Mouse (Mus musculus): ENCODE results near the gene Dleu7. TPM values are rescaled to one million over a fixed set of nuclear protein-coding genes. Genes with fewer than 3 reads are reported as not detected.

The Dleu7 gene
- total RNA-seq, 1 experiment = 0.98 TPM

GRCm38 (mm10) chr14:62298808-62299207 lies 6.0 kb upstream of the Dleu7 start:
- in situ Hi-C loops (cut with MboI; ENCODE audit: low sequenced_read_pairs in 2 of 2, unreplicated experiment in 2 of 2) = no loop called here
- Histone ChIP-seq H3K4me3 (ENCODE audit: insufficient read depth in 1 of 2, low read depth in 1 of 2, low read length in 2 of 2, poor library complexity in 1 of 2, severe bottlenecking in 1 of 2) (no peak overlapping the region), H3K36me3 (ENCODE audit: control insufficient read depth, insufficient read depth, low read length, poor library complexity, severe bottlenecking) (no peaks in the 10 kb centered on the region), H3K27ac (ENCODE audit: insufficient read depth, low read depth, low read length, poor library complexity, severe bottlenecking) (no peak overlapping the region), H3K9me3 (ENCODE audit: control insufficient read depth, insufficient read depth, low read depth, low read length) (no peaks in the 10 kb centered on the region), H3K4me1 (ENCODE audit: control insufficient read depth in 2 of 2, insufficient read depth in 2 of 2, low read length in 2 of 2, poor library complexity in 1 of 2) (peaks cover 5 to 9% of the 10 kb centered on the region in 2 experiments; a peak in 3 of 4 replicates), H3K9ac (ENCODE audit: insufficient read depth, low read depth, low read length, poor library complexity, severe bottlenecking) (no peak overlapping the region)
- TF ChIP-seq ZC3H11A (IDR thresholded peaks at IDR 0.05; ENCODE audit: borderline replicate concordance, low read depth, low read length) (no peak), MAFK (IDR thresholded peaks at IDR 0.05; ENCODE audit: insufficient read depth, low read depth, low read length) (no peak), HCFC1 (IDR thresholded peaks at IDR 0.05; ENCODE audit: borderline replicate concordance, insufficient read depth, low read length) (no peak), ZNF384 (IDR thresholded peaks at IDR 0.05; ENCODE audit: low read depth, low read length) (no peak), CHD2 (IDR thresholded peaks at IDR 0.05; ENCODE audit: low read depth, low read length) (no peak)
- no peak for DNase-seq (ENCODE audit: low read depth, low spot score)

GRCm38 (mm10) chr14:62292166-62292487 lies 720 bp downstream of the Dleu7 start:
- no peak for DNase-seq (ENCODE audit: low read depth, low spot score)

GRCm38 (mm10) chr14:62291406-62291987 lies 1.4 kb downstream of the Dleu7 start:
- H3K9ac ChIP-seq (ENCODE audit: insufficient read depth, low read depth, low read length, poor library complexity, severe bottlenecking) = no peak overlapping the region
- in situ Hi-C loops (cut with MboI; ENCODE audit: low sequenced_read_pairs in 2 of 2, unreplicated experiment in 2 of 2) = no loop called here
- TF ChIP-seq ZNF384 (IDR thresholded peaks at IDR 0.05; ENCODE audit: low read depth, low read length) = no peak
- TF ChIP-seq ZC3H11A (IDR thresholded peaks at IDR 0.05; ENCODE audit: borderline replicate concordance, low read depth, low read length) = no peak
- TF ChIP-seq HCFC1 (IDR thresholded peaks at IDR 0.05; ENCODE audit: borderline replicate concordance, insufficient read depth, low read length) = no peak
- TF ChIP-seq CHD2 (IDR thresholded peaks at IDR 0.05; ENCODE audit: low read depth, low read length) = no peak
- no peak for TF ChIP-seq MAFK (IDR thresholded peaks at IDR 0.05; ENCODE audit: insufficient read depth, low read depth, low read length)

More at GRCm38 (mm10) chr14:62292166-62292487, 720 bp downstream of the Dleu7 start:
- Histone ChIP-seq H3K9me3 (ENCODE audit: control insufficient read depth, insufficient read depth, low read depth, low read length) (no peaks in the 10 kb centered on the region), H3K4me3 (ENCODE audit: insufficient read depth in 1 of 2, low read depth in 1 of 2, low read length in 2 of 2, poor library complexity in 1 of 2, severe bottlenecking in 1 of 2) (peak overlapping the region; percentile 59 to 79), H3K27ac (ENCODE audit: insufficient read depth, low read depth, low read length, poor library complexity, severe bottlenecking) (no peak overlapping the region), H3K4me1 (ENCODE audit: control insufficient read depth in 2 of 2, insufficient read depth in 2 of 2, low read length in 2 of 2, poor library complexity in 1 of 2) (peaks cover 2 to 4% of the 10 kb centered on the region in 2 experiments; a peak in 2 of 4 replicates), H3K36me3 (ENCODE audit: control insufficient read depth, insufficient read depth, low read length, poor library complexity, severe bottlenecking) (no peaks in the 10 kb centered on the region), H3K9ac (ENCODE audit: insufficient read depth, low read depth, low read length, poor library complexity, severe bottlenecking) (peak overlapping the region; percentile 66; the same call in 1 of the 2 replicates)
- in situ Hi-C loops (cut with MboI; ENCODE audit: low sequenced_read_pairs in 2 of 2, unreplicated experiment in 2 of 2) = no loop called here
- TF ChIP-seq ZC3H11A (IDR thresholded peaks at IDR 0.05; ENCODE audit: borderline replicate concordance, low read depth, low read length) (no peak), CHD2 (IDR thresholded peaks at IDR 0.05; ENCODE audit: low read depth, low read length) (no peak), MAFK (IDR thresholded peaks at IDR 0.05; ENCODE audit: insufficient read depth, low read depth, low read length) (no peak), HCFC1 (IDR thresholded peaks at IDR 0.05; ENCODE audit: borderline replicate concordance, insufficient read depth, low read length) (no peak), ZNF384 (IDR thresholded peaks at IDR 0.05; ENCODE audit: low read depth, low read length) (no peak)

GRCm38 (mm10) chr14:62288731-62289130 lies 4.1 kb downstream of the Dleu7 start:
- H3K27ac ChIP-seq (ENCODE audit: insufficient read depth, low read depth, low read length, poor library complexity, severe bottlenecking) = no peak overlapping the region
- H3K4me3 ChIP-seq (ENCODE audit: insufficient read depth in 1 of 2, low read depth in 1 of 2, low read length in 2 of 2, poor library complexity in 1 of 2, severe bottlenecking in 1 of 2) = no peak overlapping the region
- in situ Hi-C loops (cut with MboI; ENCODE audit: low sequenced_read_pairs in 2 of 2, unreplicated experiment in 2 of 2) = no loop called here
- no peak for DNase-seq (ENCODE audit: low read depth, low spot score)
- H3K9ac ChIP-seq (ENCODE audit: insufficient read depth, low read depth, low read length, poor library complexity, severe bottlenecking) = no peak overlapping the region
- H3K4me1 ChIP-seq (ENCODE audit: control insufficient read depth in 2 of 2, insufficient read depth in 2 of 2, low read length in 2 of 2, poor library complexity in 1 of 2) = peaks cover 2% of the 10 kb centered on the region in 2 experiments; a peak in 2 of 4 replicates
- TF ChIP-seq MAFK (IDR thresholded peaks at IDR 0.05; ENCODE audit: insufficient read depth, low read depth, low read length) (no peak), HCFC1 (IDR thresholded peaks at IDR 0.05; ENCODE audit: borderline replicate concordance, insufficient read depth, low read length) (no peak), CHD2 (IDR thresholded peaks at IDR 0.05; ENCODE audit: low read depth, low read length) (no peak), ZNF384 (IDR thresholded peaks at IDR 0.05; ENCODE audit: low read depth, low read length) (no peak), ZC3H11A (IDR thresholded peaks at IDR 0.05; ENCODE audit: borderline replicate concordance, low read depth, low read length) (no peak)
- no peaks in the 10 kb centered on the region for H3K9me3 ChIP-seq (ENCODE audit: control insufficient read depth, insufficient read depth, low read depth, low read length)
- H3K36me3 ChIP-seq (ENCODE audit: control insufficient read depth, insufficient read depth, low read length, poor library complexity, severe bottlenecking) = no peaks in the 10 kb centered on the region

More at GRCm38 (mm10) chr14:62291406-62291987, 1.4 kb downstream of the Dleu7 start:
- Histone ChIP-seq H3K27ac (ENCODE audit: insufficient read depth, low read depth, low read length, poor library complexity, severe bottlenecking) (no peak overlapping the region), H3K9me3 (ENCODE audit: control insufficient read depth, insufficient read depth, low read depth, low read length) (no peaks in the 10 kb centered on the region), H3K4me1 (ENCODE audit: control insufficient read depth in 2 of 2, insufficient read depth in 2 of 2, low read length in 2 of 2, poor library complexity in 1 of 2) (peaks cover 2 to 4% of the 10 kb centered on the region in 2 experiments; a peak in 2 of 4 replicates), H3K36me3 (ENCODE audit: control insufficient read depth, insufficient read depth, low read length, poor library complexity, severe bottlenecking) (no peaks in the 10 kb centered on the region), H3K4me3 (ENCODE audit: insufficient read depth in 1 of 2, low read depth in 1 of 2, low read length in 2 of 2, poor library complexity in 1 of 2, severe bottlenecking in 1 of 2) (peak overlapping the region in 1 of 2 experiments; percentile 10; a peak in 1 of 4 replicates)
- DNase-seq (ENCODE audit: low read depth, low spot score) = no peak

Measured in ES-E14 (cell line).